Mouse (Mus musculus): Measurements from ENCODE around the gene Stk38.

Gene Stk38

DNA sequence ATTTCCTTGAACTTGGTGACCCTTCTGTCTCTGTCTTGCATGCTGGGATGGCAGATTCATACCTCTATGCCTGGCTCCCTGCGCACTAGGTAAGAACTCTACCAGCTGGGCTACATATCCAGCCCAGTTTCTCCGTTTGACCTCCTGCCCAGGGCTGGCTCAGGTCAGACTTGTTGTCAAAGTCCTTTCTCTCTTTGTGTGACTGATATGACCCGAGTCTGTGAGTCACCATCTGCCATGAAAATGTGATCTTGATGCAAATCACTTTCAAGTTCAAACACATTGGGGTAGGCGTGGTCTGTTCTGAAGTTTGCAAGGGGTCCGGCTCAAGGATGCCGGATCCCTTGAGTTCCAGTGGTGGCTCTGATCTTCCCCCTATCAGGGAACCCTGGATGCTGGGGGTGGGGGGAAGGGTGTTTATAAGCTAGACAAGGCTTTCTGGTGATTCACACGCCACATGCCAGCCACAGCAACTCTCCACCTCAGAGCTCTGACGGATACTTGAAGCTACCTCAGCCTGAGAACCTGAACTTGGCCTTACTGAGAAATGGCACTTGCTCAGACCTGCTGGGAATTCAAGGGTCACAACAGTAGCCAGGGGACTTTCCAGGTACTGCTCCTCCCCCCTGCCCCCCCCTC is 82.7 kb downstream of the Stk38 start:
- DNase-seq (ENCODE audit: low spot score) = no peak

DNA sequence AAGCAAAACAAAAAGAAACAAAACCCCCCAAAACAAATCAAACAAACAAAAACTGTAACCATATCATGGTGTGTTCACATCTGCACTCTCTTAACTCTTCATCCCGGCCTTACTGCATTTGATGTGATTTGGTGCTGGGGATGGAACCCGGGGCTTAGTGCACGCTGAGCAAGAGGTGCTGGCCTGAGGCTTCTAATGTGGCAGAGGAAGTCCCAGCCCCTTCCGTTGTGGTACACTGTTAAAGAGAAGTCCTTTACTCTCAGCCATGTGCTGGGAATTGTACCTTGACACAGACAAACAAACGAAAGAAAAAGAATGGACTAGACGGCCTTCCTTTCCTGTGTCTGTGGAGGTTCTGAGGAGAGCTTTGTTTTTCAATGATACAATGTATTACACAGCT is 85.7 kb downstream of the Stk38 start:
- no peak for DNase-seq (ENCODE audit: low spot score)

DNA sequence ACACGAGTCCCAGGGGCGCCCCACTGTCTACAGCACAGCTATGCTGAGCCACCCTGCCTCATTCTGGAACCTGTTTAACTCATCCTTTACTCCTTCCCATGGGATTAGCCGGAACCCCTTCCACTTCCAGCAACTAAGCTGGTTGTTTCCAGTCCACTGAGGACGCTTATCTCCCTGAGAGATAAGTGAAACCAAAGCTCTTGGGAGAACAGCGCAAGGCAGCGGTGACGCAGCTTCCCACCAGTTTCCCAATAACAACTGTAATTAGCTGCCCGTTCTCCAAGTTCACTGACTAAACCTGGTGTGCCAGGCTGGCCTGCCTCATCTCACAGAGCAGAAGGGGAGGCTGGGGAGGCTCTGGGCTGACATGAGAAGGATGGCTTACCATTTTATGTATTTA is 86.7 kb downstream of the Stk38 start:
- DNase-seq (ENCODE audit: low spot score) = no peak
